Mouse (Mus musculus) cerebellum, postnatal 36 days (tissue): ENCODE data around the gene Schip1.
A peak's percentile ranks its signal among the peaks of the same experiment; 100 is the strongest.

Experiments
- DNase-seq, 2 experiments: peaks; one replicate each; pipeline ENCODE4 v3.0.0; 2021 to 2022; ENCODE audit warnings: mixed read lengths in 2 of 2

Schip1 gene

GRCm38 (mm10) chr3:68592575-68592974, 528.0 kb downstream of the Schip1 start:
- no peak for DNase-seq

GRCm38 (mm10) chr3:68593073-68593867, 528.7 kb downstream of the Schip1 start:
- DNase-seq: no peak

DNA sequence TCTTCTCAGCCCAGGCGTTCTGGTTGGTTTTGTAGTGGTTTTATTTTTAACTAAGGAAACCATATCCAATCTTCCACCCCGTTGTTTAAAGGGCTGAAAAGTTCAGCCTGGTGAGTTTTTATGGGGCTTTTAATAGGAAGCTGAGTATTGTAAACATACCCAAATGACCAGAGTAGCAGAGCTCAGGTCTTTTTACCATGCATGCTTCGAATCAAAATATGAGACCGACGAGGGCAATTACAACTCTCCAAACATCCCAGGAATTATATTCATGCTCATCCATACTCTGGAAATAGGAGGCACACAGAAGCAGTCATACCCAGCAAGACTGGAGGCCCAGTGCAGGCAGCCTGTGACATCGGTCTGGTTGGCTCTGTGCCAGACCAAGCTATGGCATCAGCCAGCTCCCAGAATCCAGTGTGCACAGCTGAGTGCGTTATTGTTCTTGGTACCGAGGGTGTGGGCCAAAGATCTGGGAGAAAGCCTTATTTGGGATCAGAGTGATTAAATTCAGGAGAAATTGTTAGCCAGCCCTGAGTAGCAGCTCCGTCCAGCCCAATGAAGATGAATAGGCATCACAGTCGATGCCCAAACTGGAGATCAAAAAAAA, 530.8 kb downstream of the Schip1 start:
- DNase-seq: no peak

- no peak for DNase-seq
Measured at GRCm38 (mm10) chr3:68596938-68597337, 532.3 kb downstream of the Schip1 start.

DNA sequence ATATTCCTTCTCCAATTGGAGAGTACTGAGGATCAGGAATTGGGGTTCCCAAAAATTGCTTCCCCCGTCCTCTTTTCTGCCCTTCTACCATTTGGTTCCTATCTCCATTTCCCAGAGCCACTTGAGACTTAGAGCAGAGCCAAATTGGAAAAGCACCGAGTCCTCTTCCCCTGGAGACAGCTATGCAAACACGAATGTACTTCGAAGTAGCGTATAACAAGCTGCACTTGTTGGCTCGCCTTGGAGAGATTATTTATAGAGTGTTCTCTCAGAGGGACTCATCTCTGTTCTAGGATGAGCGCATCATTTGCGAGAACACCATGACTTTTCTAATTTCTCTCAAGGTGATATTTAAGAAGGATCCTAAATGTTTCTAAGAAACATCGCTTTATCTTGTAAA, 538.3 kb downstream of the Schip1 start:
- no peak for DNase-seq

- peak in 1 of 2 experiments; percentile 34 for DNase-seq
Measured at GRCm38 (mm10) chr3:68604467-68604866, 539.9 kb downstream of the Schip1 start.

DNA sequence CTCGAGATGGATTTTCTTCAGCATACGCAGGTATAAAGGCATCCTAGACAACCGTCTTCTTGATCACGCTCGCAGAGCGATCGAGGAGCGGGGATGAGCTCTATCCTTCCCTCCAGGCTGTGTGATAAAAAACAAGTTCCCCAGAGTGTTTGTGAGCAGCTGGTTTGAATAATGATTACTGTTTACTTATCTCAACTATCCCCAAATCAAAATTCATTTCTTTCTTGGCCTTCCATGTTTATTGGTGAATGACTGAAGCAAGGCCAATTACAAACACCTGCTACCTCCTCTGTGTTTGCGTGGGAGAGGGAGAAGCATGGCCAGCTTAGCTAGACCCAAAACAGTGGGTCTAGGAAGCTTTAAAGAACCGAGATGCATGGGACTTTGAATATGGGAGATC, 540.4 kb downstream of the Schip1 start:
- no peak for DNase-seq

GRCm38 (mm10) chr3:68605942-68606603, 541.5 kb downstream of the Schip1 start:
- no peak for DNase-seq

GRCm38 (mm10) chr3:68606730-68607129, 542.1 kb downstream of the Schip1 start:
- DNase-seq: no peak

- no peak for DNase-seq
Measured at GRCm38 (mm10) chr3:68607336-68607735, 542.7 kb downstream of the Schip1 start.

- peak; percentile 58 to 63 for DNase-seq
Measured at GRCm38 (mm10) chr3:68608848-68609497, 544.4 kb downstream of the Schip1 start.

- no peak for DNase-seq
Measured at GRCm38 (mm10) chr3:68610011-68610410, 545.4 kb downstream of the Schip1 start.

DNA sequence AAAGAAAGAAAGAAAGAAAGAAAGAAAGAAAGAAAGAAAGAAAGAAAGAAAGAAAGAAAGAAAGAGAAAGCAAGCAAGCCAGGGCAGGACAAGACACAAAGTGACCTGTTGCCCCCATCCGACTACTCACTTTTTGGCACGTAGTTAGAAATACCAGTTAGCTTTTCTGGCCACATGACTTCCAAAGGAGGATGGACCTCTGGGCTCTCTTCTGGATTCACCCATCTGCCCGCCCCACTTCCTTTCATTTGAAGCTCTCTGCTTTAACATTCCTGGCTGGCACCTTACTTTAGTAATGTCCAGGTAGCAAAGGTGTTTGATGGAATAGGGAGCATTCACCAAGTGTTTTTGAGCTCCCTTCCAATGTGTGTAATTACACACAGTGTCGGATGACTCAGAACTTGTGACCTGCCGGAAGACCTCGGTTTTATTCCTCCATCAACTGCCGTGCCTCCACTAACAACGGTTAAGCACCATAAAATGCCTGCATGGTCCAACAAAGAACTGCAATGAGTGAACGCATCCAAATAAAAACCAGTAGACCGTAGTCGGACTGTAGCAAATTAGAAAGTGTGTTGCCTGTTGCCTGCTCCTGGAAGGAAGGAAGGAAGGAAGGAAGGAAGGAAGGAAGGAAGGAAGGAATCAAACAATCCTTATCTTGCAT, 546.1 kb downstream of the Schip1 start:
- DNase-seq: no peak

- DNase-seq: no peak
Measured at GRCm38 (mm10) chr3:68615042-68615810, 550.6 kb downstream of the Schip1 start.

GRCm38 (mm10) chr3:68616363-68616762, 551.8 kb downstream of the Schip1 start:
- no peak for DNase-seq

DNA sequence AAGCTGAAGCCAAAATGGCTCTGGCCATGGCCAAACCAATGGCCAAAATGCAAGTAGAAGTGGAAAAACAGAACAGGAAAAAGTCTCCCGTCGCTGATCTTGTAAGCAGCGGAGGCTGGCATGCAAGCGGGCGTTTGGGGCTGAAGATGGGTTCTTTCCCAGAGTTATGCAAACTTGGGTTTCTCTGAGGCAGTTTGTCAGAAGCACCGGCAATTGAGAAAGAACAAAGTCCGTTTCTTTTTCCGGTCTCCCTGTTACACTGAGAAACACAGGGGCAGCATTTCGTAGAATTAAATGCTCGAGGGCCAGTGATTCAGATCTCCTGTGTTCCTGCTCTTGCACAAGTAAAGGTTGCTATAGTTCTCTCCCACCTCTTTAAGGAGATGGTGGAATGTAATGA, 553.1 kb downstream of the Schip1 start:
- no peak for DNase-seq

DNA sequence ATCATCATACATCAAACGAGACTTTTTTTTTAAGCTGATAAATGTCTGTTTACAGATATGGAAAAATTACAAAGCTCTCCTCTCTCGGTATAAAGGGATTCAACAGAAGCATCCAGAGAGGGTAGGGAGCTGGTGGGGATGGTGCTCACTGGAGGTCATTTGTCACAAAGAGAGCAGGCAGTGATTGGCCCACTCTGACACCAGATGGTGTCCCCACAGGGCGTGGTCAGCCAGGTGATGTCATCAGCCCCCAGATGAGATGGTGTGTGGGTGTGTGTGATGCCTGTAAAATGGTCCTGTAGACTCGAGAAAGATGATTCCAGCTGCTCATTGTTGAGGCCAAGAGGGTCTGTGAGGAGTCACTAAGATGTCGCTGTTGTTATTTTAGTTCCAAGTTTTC, 554.5 kb downstream of the Schip1 start:
- peak in 1 of 2 experiments; percentile 34 for DNase-seq

GRCm38 (mm10) chr3:68621971-68622370, 557.4 kb downstream of the Schip1 start:
- DNase-seq: no peak

DNA sequence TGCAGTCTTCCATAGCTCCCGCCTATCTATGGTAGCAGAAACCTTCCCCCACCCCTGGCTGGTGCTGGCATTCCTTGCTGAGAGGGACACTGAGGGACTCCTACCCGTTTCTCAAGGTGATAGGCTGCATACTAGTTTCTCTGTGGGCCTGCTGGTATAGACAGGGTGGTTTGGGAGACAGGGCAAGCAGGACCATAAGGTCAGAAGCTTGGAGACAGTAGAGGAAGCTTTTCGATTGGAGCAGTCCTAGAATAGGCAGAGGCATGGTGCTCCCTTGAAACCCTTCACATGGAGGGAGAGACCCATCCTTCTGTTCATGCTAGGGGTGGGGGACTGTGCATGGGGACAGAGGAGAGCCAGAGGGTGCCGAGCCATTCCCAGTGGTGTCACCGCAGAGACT, 558.4 kb downstream of the Schip1 start:
- no peak for DNase-seq

- no peak for DNase-seq
Measured at GRCm38 (mm10) chr3:68624471-68624870, 559.9 kb downstream of the Schip1 start.

- no peak for DNase-seq
Measured at GRCm38 (mm10) chr3:68630261-68630660, 565.7 kb downstream of the Schip1 start.

DNA sequence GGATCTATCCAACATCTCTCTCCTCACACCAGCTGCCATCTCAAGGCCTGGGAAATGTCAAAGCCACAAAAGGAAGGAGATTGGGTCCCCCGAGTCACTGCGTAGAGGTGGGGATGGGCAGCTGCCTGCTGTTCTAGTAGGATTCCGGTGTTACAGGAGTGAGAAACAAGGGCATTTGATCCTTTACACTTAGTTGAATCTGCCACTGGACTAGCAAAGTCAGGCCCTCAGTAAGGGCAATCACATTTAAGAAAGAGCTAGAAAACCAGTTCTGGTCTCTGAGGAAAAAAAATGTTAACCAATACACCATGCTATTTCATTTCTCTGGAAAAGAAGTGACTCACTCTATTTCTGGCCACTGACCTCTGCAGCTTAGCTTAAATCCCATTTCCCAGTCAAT, 566.2 kb downstream of the Schip1 start:
- no peak for DNase-seq
